Mouse (Mus musculus): Measurements from ENCODE around the gene E330009J07Rik. TPM values are rescaled to one million over a fixed set of nuclear protein-coding genes. Genes with fewer than 3 reads are reported as not detected.

The E330009J07Rik gene
- total RNA-seq, 1 experiment, result 4.1 TPM

GRCm38 (mm10) chr6:40435151-40436046 is 536 bp downstream of the E330009J07Rik start:
- peak overlapping the region; percentile 75 for H3K9ac ChIP-seq (ENCODE audit: insufficient read depth, low read depth, low read length, poor library complexity, severe bottlenecking)
- H3K4me3 ChIP-seq (ENCODE audit: insufficient read depth in 1 of 2, low read depth in 1 of 2, low read length in 2 of 2, poor library complexity in 1 of 2, severe bottlenecking in 1 of 2), result peak overlapping the region; percentile 77 to 96
- TF ChIP-seq ZNF384 (IDR thresholded peaks at IDR 0.05; ENCODE audit: low read depth, low read length), result no peak
- no peak for TF ChIP-seq ZC3H11A (IDR thresholded peaks at IDR 0.05; ENCODE audit: borderline replicate concordance, low read depth, low read length)
- TF ChIP-seq CHD2 (IDR thresholded peaks at IDR 0.05; ENCODE audit: low read depth, low read length), result no peak
- TF ChIP-seq MAFK (IDR thresholded peaks at IDR 0.05; ENCODE audit: insufficient read depth, low read depth, low read length), result no peak
- TF ChIP-seq HCFC1 (IDR thresholded peaks at IDR 0.05; ENCODE audit: borderline replicate concordance, insufficient read depth, low read length), result no peak
- no peak overlapping the region for H3K27ac ChIP-seq (ENCODE audit: insufficient read depth, low read depth, low read length, poor library complexity, severe bottlenecking)
- no peaks in the 10 kb centered on the region for H3K4me1 ChIP-seq (ENCODE audit: control insufficient read depth in 2 of 2, insufficient read depth in 2 of 2, low read length in 2 of 2, poor library complexity in 1 of 2)
- in situ Hi-C loops (cut with MboI; ENCODE audit: low sequenced_read_pairs in 2 of 2, unreplicated experiment in 2 of 2), result no loop called here
- H3K9me3 ChIP-seq (ENCODE audit: control insufficient read depth, insufficient read depth, low read depth, low read length), result no peaks in the 10 kb centered on the region
- DNase-seq (ENCODE audit: low read depth, low spot score), result peak; percentile 19
- no peaks in the 10 kb centered on the region for H3K36me3 ChIP-seq (ENCODE audit: control insufficient read depth, insufficient read depth, low read length, poor library complexity, severe bottlenecking)

DNA sequence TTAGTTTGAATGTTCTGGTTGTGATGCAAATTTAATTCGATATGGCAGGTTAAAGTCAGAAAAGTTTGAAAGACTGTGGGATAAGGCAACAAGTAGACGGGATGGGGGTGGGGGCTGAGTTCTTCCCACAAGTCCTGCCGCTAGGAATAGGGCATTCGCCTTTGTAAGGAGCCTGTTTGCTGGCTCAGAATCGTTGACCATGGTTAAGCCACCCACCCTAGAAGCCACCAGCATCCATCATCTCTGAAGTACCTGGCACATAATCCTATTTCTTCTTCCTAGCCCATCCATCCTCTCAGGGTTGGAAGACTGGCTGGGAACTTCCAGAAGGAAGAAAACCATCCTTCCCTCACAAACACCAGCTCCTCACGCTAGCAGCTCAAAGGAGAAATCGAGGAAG is 1.2 kb downstream of the E330009J07Rik start:
- DNase-seq (ENCODE audit: low read depth, low spot score), result no peak
- Histone ChIP-seq H3K9me3 (ENCODE audit: control insufficient read depth, insufficient read depth, low read depth, low read length) (no peaks in the 10 kb centered on the region), H3K36me3 (ENCODE audit: control insufficient read depth, insufficient read depth, low read length, poor library complexity, severe bottlenecking) (no peaks in the 10 kb centered on the region), H3K4me3 (ENCODE audit: insufficient read depth in 1 of 2, low read depth in 1 of 2, low read length in 2 of 2, poor library complexity in 1 of 2, severe bottlenecking in 1 of 2) (peak overlapping the region; percentile 77 to 96; a peak in 3 of 4 replicates), H3K27ac (ENCODE audit: insufficient read depth, low read depth, low read length, poor library complexity, severe bottlenecking) (no peak overlapping the region), H3K4me1 (ENCODE audit: control insufficient read depth in 2 of 2, insufficient read depth in 2 of 2, low read length in 2 of 2, poor library complexity in 1 of 2) (no peaks in the 10 kb centered on the region), H3K9ac (ENCODE audit: insufficient read depth, low read depth, low read length, poor library complexity, severe bottlenecking) (no peak overlapping the region)
- TF ChIP-seq CHD2 (IDR thresholded peaks at IDR 0.05; ENCODE audit: low read depth, low read length) (no peak), ZC3H11A (IDR thresholded peaks at IDR 0.05; ENCODE audit: borderline replicate concordance, low read depth, low read length) (no peak), ZNF384 (IDR thresholded peaks at IDR 0.05; ENCODE audit: low read depth, low read length) (no peak), MAFK (IDR thresholded peaks at IDR 0.05; ENCODE audit: insufficient read depth, low read depth, low read length) (no peak), HCFC1 (IDR thresholded peaks at IDR 0.05; ENCODE audit: borderline replicate concordance, insufficient read depth, low read length) (no peak)
- in situ Hi-C loops (cut with MboI; ENCODE audit: low sequenced_read_pairs in 2 of 2, unreplicated experiment in 2 of 2), result no loop called here

DNA sequence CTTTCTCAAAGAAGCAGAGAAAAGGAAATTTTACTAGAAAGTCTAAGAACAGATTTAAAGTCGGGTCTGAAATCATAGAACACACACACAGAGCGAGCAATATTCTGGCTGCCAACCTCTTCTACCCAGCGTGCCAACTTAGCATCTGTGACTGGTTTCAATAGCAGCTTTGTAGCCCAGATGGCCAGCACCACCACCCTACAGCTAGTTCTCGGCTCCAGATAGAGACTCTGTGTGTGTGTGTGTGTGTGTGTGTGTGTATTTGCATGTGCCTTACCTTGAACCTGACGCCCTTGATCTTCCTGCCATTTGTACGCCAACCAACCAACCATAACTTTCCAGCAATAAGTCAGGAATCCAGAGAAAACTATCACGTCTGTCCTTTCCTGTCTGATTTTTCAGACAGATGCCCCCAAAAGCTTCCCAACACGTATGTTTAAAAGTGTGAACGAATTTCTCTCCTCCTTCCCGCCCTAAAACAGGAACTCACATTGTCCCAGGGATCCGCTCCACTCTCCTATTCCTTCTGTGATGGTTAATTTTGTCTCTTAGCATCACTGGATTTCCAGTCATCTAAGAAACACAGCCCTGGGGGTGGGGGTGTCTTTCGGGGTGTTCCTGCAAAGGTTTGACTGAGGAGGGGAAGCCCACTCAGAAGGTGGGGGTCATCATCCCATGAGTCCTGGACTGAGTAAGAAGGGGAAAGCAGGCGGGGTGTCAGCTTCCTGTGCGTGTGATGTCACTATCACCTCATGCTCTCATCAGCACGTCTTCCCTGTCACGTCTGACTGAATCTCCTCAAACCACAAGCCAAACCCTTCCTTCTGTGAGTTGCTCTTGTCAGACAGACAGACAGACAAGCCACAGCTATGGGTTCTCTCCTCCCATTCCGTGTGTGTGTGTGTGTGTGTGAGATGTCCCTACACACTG is 3.3 kb downstream of the E330009J07Rik start:
- H3K36me3 ChIP-seq (ENCODE audit: control insufficient read depth, insufficient read depth, low read length, poor library complexity, severe bottlenecking), result no peaks in the 10 kb centered on the region
- no peak overlapping the region for H3K9ac ChIP-seq (ENCODE audit: insufficient read depth, low read depth, low read length, poor library complexity, severe bottlenecking)
- no peak overlapping the region for H3K27ac ChIP-seq (ENCODE audit: insufficient read depth, low read depth, low read length, poor library complexity, severe bottlenecking)
- H3K4me3 ChIP-seq (ENCODE audit: insufficient read depth in 1 of 2, low read depth in 1 of 2, low read length in 2 of 2, poor library complexity in 1 of 2, severe bottlenecking in 1 of 2), result no peak overlapping the region
- in situ Hi-C loops (cut with MboI; ENCODE audit: low sequenced_read_pairs in 2 of 2, unreplicated experiment in 2 of 2), result no loop called here
- no peaks in the 10 kb centered on the region for H3K9me3 ChIP-seq (ENCODE audit: control insufficient read depth, insufficient read depth, low read depth, low read length)
- DNase-seq (ENCODE audit: low read depth, low spot score), result no peak
- H3K4me1 ChIP-seq (ENCODE audit: control insufficient read depth in 2 of 2, insufficient read depth in 2 of 2, low read length in 2 of 2, poor library complexity in 1 of 2), result no peaks in the 10 kb centered on the region
- TF ChIP-seq ZNF384 (IDR thresholded peaks at IDR 0.05; ENCODE audit: low read depth, low read length) (no peak), CHD2 (IDR thresholded peaks at IDR 0.05; ENCODE audit: low read depth, low read length) (no peak), ZC3H11A (IDR thresholded peaks at IDR 0.05; ENCODE audit: borderline replicate concordance, low read depth, low read length) (no peak), MAFK (IDR thresholded peaks at IDR 0.05; ENCODE audit: insufficient read depth, low read depth, low read length) (no peak), HCFC1 (IDR thresholded peaks at IDR 0.05; ENCODE audit: borderline replicate concordance, insufficient read depth, low read length) (no peak)

- Histone ChIP-seq H3K36me3 (ENCODE audit: control insufficient read depth, insufficient read depth, low read length, poor library complexity, severe bottlenecking) (no peaks in the 10 kb centered on the region), H3K9ac (ENCODE audit: insufficient read depth, low read depth, low read length, poor library complexity, severe bottlenecking) (no peak overlapping the region), H3K27ac (ENCODE audit: insufficient read depth, low read depth, low read length, poor library complexity, severe bottlenecking) (no peak overlapping the region), H3K9me3 (ENCODE audit: control insufficient read depth, insufficient read depth, low read depth, low read length) (no peaks in the 10 kb centered on the region), H3K4me1 (ENCODE audit: control insufficient read depth in 2 of 2, insufficient read depth in 2 of 2, low read length in 2 of 2, poor library complexity in 1 of 2) (no peaks in the 10 kb centered on the region), H3K4me3 (ENCODE audit: insufficient read depth in 1 of 2, low read depth in 1 of 2, low read length in 2 of 2, poor library complexity in 1 of 2, severe bottlenecking in 1 of 2) (no peak overlapping the region)
- TF ChIP-seq ZC3H11A (IDR thresholded peaks at IDR 0.05; ENCODE audit: borderline replicate concordance, low read depth, low read length) (no peak), HCFC1 (IDR thresholded peaks at IDR 0.05; ENCODE audit: borderline replicate concordance, insufficient read depth, low read length) (no peak), MAFK (IDR thresholded peaks at IDR 0.05; ENCODE audit: insufficient read depth, low read depth, low read length) (no peak), ZNF384 (IDR thresholded peaks at IDR 0.05; ENCODE audit: low read depth, low read length) (no peak)
- no peak for DNase-seq (ENCODE audit: low read depth, low spot score)
- in situ Hi-C loops (cut with MboI; ENCODE audit: low sequenced_read_pairs in 2 of 2, unreplicated experiment in 2 of 2), result no loop called here
Measured at GRCm38 (mm10) chr6:40431812-40432211, 4.1 kb downstream of the E330009J07Rik start.

Data from ES-E14 (cell line).